Mouse (Mus musculus) myocyte (in vitro differentiated cells): Measurements from ENCODE around the gene Nop58.

Experiments
- CEBPB ChIP-seq: IDR thresholded peaks from 2 replicates; pipeline ENCODE4 v1.6.1; 2011; ENCODE audit warnings: mild to moderate bottlenecking, moderate library complexity; ENCODE audit not compliant: poor library complexity, insufficient read depth, severe bottlenecking
- E2F4 ChIP-seq: IDR thresholded peaks from one replicate; pipeline ENCODE4 v1.6.1; 2011; ENCODE audit warnings: mild to moderate bottlenecking, control low read depth, moderate library complexity; ENCODE audit not compliant: insufficient read depth
- MAX ChIP-seq: IDR thresholded peaks from one replicate; pipeline ENCODE4 v1.6.1; 2011; ENCODE audit warnings: low read depth, mild to moderate bottlenecking, control low read depth
- MYOG ChIP-seq, 3 experiments: IDR thresholded peaks; one replicate each; pipeline ENCODE4 v1.6.1; 2011; ENCODE audit warnings: control low read depth in 2 of 3, low read depth in 2 of 3, mild to moderate bottlenecking in 2 of 3; ENCODE audit not compliant: insufficient read length in 2 of 3, control insufficient read depth in 1 of 3, insufficient read depth in 1 of 3
- POLR2A ChIP-seq: IDR thresholded peaks from one replicate; pipeline ENCODE4 v1.6.1; 2011; ENCODE audit warnings: low read depth, mild to moderate bottlenecking, control low read depth, moderate library complexity; ENCODE audit not compliant: insufficient read length
- POLR2AphosphoS2 ChIP-seq: IDR thresholded peaks from one replicate; pipeline ENCODE4 v1.6.1; 2011; ENCODE audit warnings: low read depth, control low read depth; ENCODE audit not compliant: insufficient read length
- REST ChIP-seq: IDR thresholded peaks from one replicate; pipeline ENCODE4 v1.6.1; 2011; ENCODE audit warnings: mild to moderate bottlenecking, control low read depth, moderate library complexity; ENCODE audit not compliant: insufficient read depth, insufficient read length
- TCF12 ChIP-seq: IDR thresholded peaks from one replicate; pipeline ENCODE4 v1.6.1; 2011; ENCODE audit warnings: mild to moderate bottlenecking, control low read depth; ENCODE audit not compliant: poor library complexity, insufficient read depth, severe bottlenecking
- TCF3 ChIP-seq: IDR thresholded peaks from one replicate; pipeline ENCODE4 v1.6.1; 2011; ENCODE audit warnings: low read depth, control low read depth; ENCODE audit not compliant: insufficient read length
- USF1 ChIP-seq: IDR thresholded peaks from one replicate; pipeline ENCODE4 v1.6.1; 2011; ENCODE audit warnings: low read depth, mild to moderate bottlenecking, control low read depth, moderate library complexity

GRCm38 (mm10) chr1:59683926-59684818 lies 599 bp upstream of the Nop58 start:
- TF ChIP-seq TCF12, result no peak
- TF ChIP-seq POLR2A, result no peak
- no peak for TF ChIP-seq POLR2AphosphoS2
- TF ChIP-seq MAX, result no peak
- TF ChIP-seq MYOG (IDR thresholded peaks at IDR 0.05; ENCODE audit: control insufficient read depth in 1 of 3, insufficient read depth in 1 of 3, insufficient read length in 2 of 3, low read depth in 2 of 3), result no peak
- TF ChIP-seq REST, result no peak
- TF ChIP-seq E2F4, result no peak
- no peak for TF ChIP-seq TCF3
- no peak for TF ChIP-seq USF1
- no peak for TF ChIP-seq CEBPB
